Mouse (Mus musculus) bone marrow, adult 2 months (tissue): ENCODE measurements at regions not wholly inside any gene's neighbourhood (a gene's known extent, or its start where the extent isn't known, plus 50 kb on each side); places are given as distances from the start of the nearest gene placed in this dataset.

Experiments
- CTCF ChIP-seq: fragments of 200-500 bp; IDR thresholded peaks from 2 replicates; pipeline ENCODE4 v1.5.1; 2011; ENCODE audit warnings: low read length, control low read depth; ENCODE audit not compliant: control insufficient read depth, insufficient read depth
- POLR2A ChIP-seq: fragments of 200-500 bp; IDR thresholded peaks from 2 replicates; pipeline ENCODE4 v1.6.1; 2011; ENCODE audit warnings: low read depth, mild to moderate bottlenecking, control low read depth, low read length, borderline replicate concordance; ENCODE audit not compliant: control insufficient read depth

DNA sequence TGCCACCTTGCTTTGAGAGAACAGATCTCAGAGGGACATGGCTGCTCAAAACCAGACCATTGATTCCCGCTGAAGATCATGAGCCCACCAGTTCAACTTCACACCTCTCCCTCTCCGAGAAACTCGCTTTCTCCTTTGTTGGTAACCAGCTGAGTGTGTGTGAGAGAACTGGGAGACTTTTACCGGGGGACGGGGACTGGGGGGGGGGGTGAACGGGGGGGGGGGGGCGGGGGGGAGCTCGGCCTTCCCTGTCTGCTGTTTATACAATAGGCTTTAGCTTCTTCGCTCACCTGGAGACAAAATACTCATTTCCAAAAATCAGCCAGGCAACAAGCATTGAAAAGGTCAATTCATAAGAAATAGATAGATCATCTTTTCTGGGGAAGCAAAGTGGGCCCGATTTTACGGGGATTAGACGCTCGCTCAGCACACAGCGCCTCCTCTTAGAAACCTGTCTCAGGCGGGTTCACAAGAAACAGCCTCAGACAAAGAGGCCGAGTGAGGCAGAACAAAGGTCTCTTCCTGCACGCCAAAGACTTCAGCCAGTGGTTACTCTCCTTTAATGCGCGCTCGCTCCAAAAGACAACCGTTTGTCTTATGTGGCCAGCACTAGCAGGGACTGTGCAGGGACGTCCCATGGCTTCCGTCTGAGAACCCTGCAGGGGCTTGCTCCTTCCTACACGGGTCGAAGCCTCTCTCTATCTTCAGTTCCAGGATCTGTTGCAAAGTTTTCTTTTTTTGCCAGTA is 202.7 kb downstream of the Irs2 start:
- TF ChIP-seq POLR2A (no peak), CTCF (no peak)
